Mouse (Mus musculus) stomach, postnatal 0 days (tissue): ENCODE results near the gene Plk2. TPM values are rescaled to one million over a fixed set of nuclear protein-coding genes. Genes with fewer than 3 reads are reported as not detected.

Experiments
- ATAC-seq: fragments of 200-750 bp; cut with Nextera tagmentation; 2 replicates; pipeline ENCODE4 v1.8.0; 2017; ENCODE audit not compliant: low FRiP score, low TSS enrichment
- DNase-seq: peaks from one replicate; pipeline ENCODE4 v3.0.0-alpha.2; 2016; ENCODE audit warnings: low spot score
- H3K27ac ChIP-seq: fragments of 300-500 bp; sonication (generic); replicated peaks from 2 replicates; pipeline ENCODE4 v1.5.1; 2014; ENCODE audit warnings: mild to moderate bottlenecking, control low read depth
- H3K27me3 ChIP-seq: fragments of 300-500 bp; sonication (generic); 2 replicates; pipeline ENCODE4 v1.6.1; 2014; ENCODE audit warnings: low read length; ENCODE audit not compliant: control insufficient read depth, insufficient read depth
- H3K36me3 ChIP-seq: fragments of 300-500 bp; sonication (generic); 2 replicates; pipeline ENCODE4 v1.6.1; 2014; ENCODE audit warnings: low read length, mixed read lengths; ENCODE audit not compliant: control insufficient read depth, insufficient read depth
- H3K4me1 ChIP-seq: fragments of 300-500 bp; sonication (generic); replicated peaks from 2 replicates; pipeline ENCODE4 v1.6.1; 2014; ENCODE audit warnings: antibody characterized with exemption; ENCODE audit not compliant: control insufficient read depth, insufficient read depth
- H3K4me2 ChIP-seq: fragments of 300-500 bp; sonication (generic); replicated peaks from 2 replicates; pipeline ENCODE4 v1.6.1; 2014; ENCODE audit warnings: low read depth, mild to moderate bottlenecking, control low read depth, moderate library complexity
- H3K4me3 ChIP-seq: fragments of 300-500 bp; sonication (generic); 2 replicates; pipeline ENCODE4 v1.5.1; 2014; ENCODE audit warnings: low read depth, low read length, control low read depth
- H3K9ac ChIP-seq: fragments of 300-500 bp; sonication (generic); 2 replicates; pipeline ENCODE4 v1.6.1; 2014; ENCODE audit warnings: mild to moderate bottlenecking, low read length, control low read depth, mixed read lengths
- H3K9me3 ChIP-seq: fragments of 300-500 bp; sonication (generic); 2 replicates; pipeline ENCODE4 v1.6.1; 2016; ENCODE audit warnings: low read length; ENCODE audit not compliant: control insufficient read depth
- CTCF ChIP-seq: IDR thresholded peaks from 2 replicates; pipeline ENCODE4 v1.5.1; 2016; ENCODE audit warnings: antibody characterized with exemption, low read depth, mild to moderate bottlenecking, moderate library complexity
- EP300 ChIP-seq: optimal IDR thresholded peaks from 2 replicates; pipeline ENCODE3; 2016; ENCODE audit warnings: antibody characterized with exemption
- WGBS: fragments of 180-500 bp; shearing (Covaris S2); extraction: QIAGEN DNeasy Blood & Tissue Kit; methylation state at CpG from one replicate; pipeline ENCODE4 v1.1.7; 2014; 5-methylcytosine and 5-hydroxymethylcytosine counted together
- polyA plus RNA-seq: library from polyadenylated mRNA; unstranded; fragments of >200 nt; fragmentation: Nextera tagmentation; extraction: Ambion mirVana; gene quantifications from 2 replicates; pipeline ENCODE4 v1.2.1, GENCODE M21; 2015

Plk2 gene
- polyA plus RNA-seq, 1 experiment from 2014 or later = 41.5 TPM

DNA sequence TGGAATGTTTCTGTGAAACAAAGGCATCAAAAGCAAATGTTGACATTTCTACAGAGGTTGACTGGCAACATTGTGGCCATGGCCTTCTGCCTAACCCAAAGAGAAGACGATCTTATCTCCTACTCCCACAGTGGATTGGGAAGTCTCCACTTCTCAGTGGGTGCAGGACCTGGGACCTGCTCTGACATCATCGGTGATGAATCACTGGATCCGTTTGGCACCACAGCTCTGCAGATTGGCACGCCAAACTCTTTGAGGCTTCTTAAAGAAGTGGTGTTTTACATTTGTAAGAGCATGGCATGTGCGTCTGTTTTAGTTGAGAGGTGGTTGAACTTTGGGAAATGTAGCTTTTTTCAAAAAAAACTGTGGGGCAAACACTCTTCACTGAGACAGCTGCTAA is 23.8 kb downstream of the Plk2 start:
- no peak overlapping the region for H3K4me2 ChIP-seq
- DNase-seq = peak; percentile 30
- no peaks in the 10 kb centered on the region for H3K27me3 ChIP-seq
- TF ChIP-seq CTCF = no peak
- TF ChIP-seq EP300 = no peak
- ATAC-seq = no peak
- H3K36me3 ChIP-seq = no peaks in the 10 kb centered on the region
- 60% methylated on average over 5 of the region's 5 CpGs for WGBS
- no peak overlapping the region for H3K27ac ChIP-seq
- no peak overlapping the region for H3K4me3 ChIP-seq
- H3K9ac ChIP-seq = no peak overlapping the region
- H3K9me3 ChIP-seq = no peaks in the 10 kb centered on the region
- no peaks in the 10 kb centered on the region for H3K4me1 ChIP-seq

DNA sequence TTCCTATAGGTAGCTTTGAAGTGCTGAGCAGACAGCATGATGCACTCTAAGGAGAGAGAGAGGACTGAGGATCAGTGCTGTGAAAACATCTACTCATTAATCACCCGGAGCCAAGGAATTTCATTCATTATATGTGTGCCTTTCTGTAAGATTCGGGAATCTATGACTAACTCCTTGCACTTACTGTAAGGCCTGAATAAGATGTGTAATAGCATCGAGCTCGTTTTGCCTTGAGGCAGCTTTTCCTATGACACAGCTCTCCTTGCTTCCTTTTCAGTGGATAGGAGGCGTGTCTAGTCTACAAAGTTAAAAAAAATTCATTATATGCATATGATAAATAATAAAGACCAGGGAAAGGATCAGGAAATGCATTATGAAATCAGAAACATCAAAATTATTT is 24.8 kb downstream of the Plk2 start:
- Histone ChIP-seq H3K9me3 (no peaks in the 10 kb centered on the region), H3K36me3 (no peaks in the 10 kb centered on the region), H3K9ac (no peak overlapping the region), H3K27ac (no peak overlapping the region), H3K27me3 (no peaks in the 10 kb centered on the region), H3K4me2 (no peak overlapping the region), H3K4me1 (no peaks in the 10 kb centered on the region), H3K4me3 (no peak overlapping the region)
- TF ChIP-seq EP300 (no peak), CTCF (no peak)
- no peak; the same call in 1 of the 2 replicates for ATAC-seq
- DNase-seq = no peak
- WGBS = 60% methylated on average over 5 of the region's 5 CpGs

- Histone ChIP-seq H3K9me3 (no peaks in the 10 kb centered on the region), H3K27ac (no peak overlapping the region), H3K4me2 (no peak overlapping the region), H3K27me3 (no peaks in the 10 kb centered on the region), H3K36me3 (no peaks in the 10 kb centered on the region), H3K9ac (no peak overlapping the region), H3K4me3 (no peak overlapping the region), H3K4me1 (no peaks in the 10 kb centered on the region)
- DNase-seq (no peak), ATAC-seq (no peak)
- TF ChIP-seq EP300 (no peak), CTCF (no peak)
- 24% methylated on average over 7 of the region's 7 CpGs for WGBS
Measured at GRCm38 (mm10) chr13:110422434-110422833, 27.6 kb downstream of the Plk2 start.

DNA sequence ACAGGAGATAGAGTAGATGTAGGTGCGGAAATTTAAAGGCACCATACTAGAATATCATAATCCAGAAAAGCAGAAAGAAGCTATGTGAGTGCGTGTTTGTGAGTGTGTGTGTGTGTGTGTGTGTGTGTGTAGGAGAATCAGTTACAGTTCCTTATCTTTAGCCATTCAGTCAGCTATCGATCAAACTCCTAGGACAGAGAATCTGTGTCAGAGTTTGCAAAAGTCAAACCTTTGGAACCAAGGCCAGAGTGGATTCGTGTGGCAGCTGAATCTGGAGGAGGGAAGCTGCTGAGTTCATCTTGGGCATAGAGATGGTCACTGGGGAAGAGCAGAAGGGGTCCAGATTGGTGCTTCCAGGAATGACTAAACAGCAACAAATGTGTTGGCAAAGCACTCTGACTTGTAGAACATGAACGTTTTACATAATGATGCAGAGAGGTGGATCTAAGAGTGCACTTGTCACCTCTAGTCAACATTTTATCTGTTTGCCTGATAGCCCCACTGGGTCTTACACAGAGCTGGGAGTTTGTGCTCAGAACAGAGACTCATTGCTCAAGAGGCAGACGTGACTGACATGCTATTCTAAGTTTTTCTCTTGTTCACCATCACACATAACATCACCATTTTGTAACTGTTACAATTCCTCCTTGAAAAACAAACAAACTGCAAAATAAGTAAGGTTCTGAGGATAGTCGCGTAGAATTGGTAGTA is 30.8 kb downstream of the Plk2 start:
- Histone ChIP-seq H3K27ac (no peak overlapping the region), H3K4me3 (no peak overlapping the region), H3K27me3 (no peaks in the 10 kb centered on the region), H3K9me3 (no peaks in the 10 kb centered on the region), H3K9ac (no peak overlapping the region), H3K4me1 (no peaks in the 10 kb centered on the region), H3K4me2 (no peak overlapping the region), H3K36me3 (no peaks in the 10 kb centered on the region)
- TF ChIP-seq CTCF (no peak), EP300 (no peak)
- DNase-seq (no peak), ATAC-seq (no peak)
- 78% methylated on average over 8 of the region's 8 CpGs for WGBS

DNA sequence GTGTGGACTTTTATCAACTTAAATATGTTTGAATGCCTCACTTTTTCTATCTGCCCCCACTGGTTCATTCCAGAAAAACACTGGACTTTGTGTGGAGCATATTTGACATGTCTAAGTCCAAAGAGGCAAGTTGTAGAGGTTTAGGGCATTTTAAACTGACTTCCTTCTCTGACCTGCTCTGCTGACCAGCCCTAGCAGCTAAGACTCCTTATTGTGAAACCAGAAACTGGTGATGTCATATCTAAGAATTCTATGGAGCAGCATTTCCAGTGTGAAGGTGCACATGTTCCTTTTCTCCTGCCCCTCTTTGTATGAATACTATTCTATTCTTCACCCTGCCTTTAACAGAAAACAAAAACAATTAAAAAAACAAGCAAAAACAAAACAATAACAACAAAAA is 36.5 kb downstream of the Plk2 start:
- DNase-seq (no peak), ATAC-seq (peak; percentile 70; the same call in 1 of the 2 replicates)
- Histone ChIP-seq H3K36me3 (no peaks in the 10 kb centered on the region), H3K4me3 (no peak overlapping the region), H3K9ac (no peak overlapping the region), H3K27ac (no peak overlapping the region), H3K27me3 (no peaks in the 10 kb centered on the region), H3K4me1 (no peaks in the 10 kb centered on the region), H3K9me3 (no peaks in the 10 kb centered on the region), H3K4me2 (no peak overlapping the region)
- TF ChIP-seq EP300 (no peak), CTCF (no peak)

- H3K9me3 ChIP-seq = no peaks in the 10 kb centered on the region
- no peaks in the 10 kb centered on the region for H3K4me1 ChIP-seq
- ATAC-seq = no peak
- no peak overlapping the region for H3K27ac ChIP-seq
- no peak for DNase-seq
- no peaks in the 10 kb centered on the region for H3K27me3 ChIP-seq
- H3K9ac ChIP-seq = no peak overlapping the region
- no peak overlapping the region for H3K4me2 ChIP-seq
- no peak for TF ChIP-seq EP300
- no peak for TF ChIP-seq CTCF
- no peak overlapping the region for H3K4me3 ChIP-seq
- WGBS = 50% methylated on average over 2 of the region's 2 CpGs
- no peaks in the 10 kb centered on the region for H3K36me3 ChIP-seq
Measured at GRCm38 (mm10) chr13:110432062-110432566, 37.3 kb downstream of the Plk2 start.
